Mouse (Mus musculus): ENCODE measurements around the gene Arhgap9.
A peak's percentile ranks its signal among the peaks of the same experiment; 100 is the strongest.

The Arhgap9 gene

GRCm38 (mm10) chr10:127343029-127343428 is 21.3 kb downstream of the Arhgap9 start:
- no peak for DNase-seq (ENCODE audit: low read depth, low spot score)

GRCm38 (mm10) chr10:127346173-127346572 is 24.4 kb downstream of the Arhgap9 start:
- DNase-seq (ENCODE audit: low read depth, low spot score) = no peak

- no peak for DNase-seq (ENCODE audit: low read depth, low spot score)
Observed at GRCm38 (mm10) chr10:127348957-127349356, 27.2 kb downstream of the Arhgap9 start.

GRCm38 (mm10) chr10:127349810-127350209 is 28.0 kb downstream of the Arhgap9 start:
- no peak for DNase-seq (ENCODE audit: low read depth, low spot score)

- DNase-seq (ENCODE audit: low read depth, low spot score) = peak; percentile 28
Observed at GRCm38 (mm10) chr10:127350594-127351284, 29.0 kb downstream of the Arhgap9 start.

GRCm38 (mm10) chr10:127351285-127351595 is 29.5 kb downstream of the Arhgap9 start:
- no peak for DNase-seq (ENCODE audit: low read depth, low spot score)

- no peak for DNase-seq (ENCODE audit: low read depth, low spot score)
Observed at GRCm38 (mm10) chr10:127351719-127352118, 30.0 kb downstream of the Arhgap9 start.

- DNase-seq (ENCODE audit: low read depth, low spot score) = no peak
Observed at GRCm38 (mm10) chr10:127352187-127352586, 30.4 kb downstream of the Arhgap9 start.

- DNase-seq (ENCODE audit: low read depth, low spot score) = no peak
Observed at GRCm38 (mm10) chr10:127352766-127353165, 31.0 kb downstream of the Arhgap9 start.

GRCm38 (mm10) chr10:127353909-127354895 is 32.4 kb downstream of the Arhgap9 start, which contains the start of gene Inhbe:
Inhbe (minus strand) TSS chr10:127354411.
- DNase-seq (ENCODE audit: low read depth, low spot score) = peak; percentile 68

- no peak for DNase-seq (ENCODE audit: low read depth, low spot score)
Observed at GRCm38 (mm10) chr10:127355336-127355735, 33.6 kb downstream of the Arhgap9 start.

- no peak for DNase-seq (ENCODE audit: low read depth, low spot score)
Observed at GRCm38 (mm10) chr10:127360714-127361113, 39.0 kb downstream of the Arhgap9 start.

- no peak for DNase-seq (ENCODE audit: low read depth, low spot score)
Observed at GRCm38 (mm10) chr10:127367116-127367515, 45.4 kb downstream of the Arhgap9 start.

- no peak for DNase-seq (ENCODE audit: low read depth, low spot score)
Observed at GRCm38 (mm10) chr10:127368273-127368672, 46.5 kb downstream of the Arhgap9 start.

- no peak for DNase-seq (ENCODE audit: low read depth, low spot score)
Observed at GRCm38 (mm10) chr10:127369834-127370820, 48.4 kb downstream of the Arhgap9 start, which contains the start of gene Inhbc. Inhbc (minus strand) TSS chr10:127370431.

- DNase-seq (ENCODE audit: low read depth, low spot score) = no peak
Observed at GRCm38 (mm10) chr10:127371023-127371422, 49.3 kb downstream of the Arhgap9 start.

- DNase-seq (ENCODE audit: low read depth, low spot score) = no peak
Observed at GRCm38 (mm10) chr10:127377700-127378099, 55.9 kb downstream of the Arhgap9 start.
